Mouse (Mus musculus): Measurements from ENCODE around the gene Tmem126b. TPM values are rescaled to one million over a fixed set of nuclear protein-coding genes. Genes with fewer than 3 reads are reported as not detected.

Gene Tmem126b
- total and polyA plus RNA-seq, 3 experiments: 3.2 to 25.7 (median 19.3) TPM

GRCm38 (mm10) chr7:90426020-90427001 lies 49.5 kb downstream of the Tmem126b start, which contains the start of gene Ccdc89:
Ccdc89 (plus strand) TSS chr7:90426577.
- DNase-seq: peak; percentile 88

Other genes starting within 250 kb of the Tmem126b start
- not detected for gene Ccdc83, start 210.2 kb downstream of the Tmem126b start, total RNA-seq (2021)
- not detected in 2 replicates for gene Ccdc83, start 210.2 kb downstream of the Tmem126b start, polyA plus RNA-seq (2012; rRNA removed)
- gene Sytl2, start 173.7 kb downstream of the Tmem126b start, total RNA-seq (2021): 1 to 10 TPM; 6.2 to 8.8 TPM
- gene Sytl2, start 173.7 kb downstream of the Tmem126b start, polyA plus RNA-seq (2012; rRNA removed): 0.77 and 1.8 TPM in 2 replicates
- gene Ccdc89, start 49.4 kb downstream of the Tmem126b start, total RNA-seq (2021): under 1 TPM; 0.14 to 0.76 TPM
- gene Ccdc89, start 49.4 kb downstream of the Tmem126b start, polyA plus RNA-seq (2012; rRNA removed): 0.06 TPM in 1 of 2 replicates, not detected in the other
- 10 to 100 TPM; 57.5 to 66.2 TPM for gene Crebzf, start 33.3 kb downstream of the Tmem126b start, total RNA-seq (2021)
- gene Crebzf, start 33.3 kb downstream of the Tmem126b start, polyA plus RNA-seq (2012; rRNA removed): 104 and 127 TPM in 2 replicates
- 10 to 100 TPM; 56.6 to 73.4 TPM for gene Tmem126a, start 18.8 kb downstream of the Tmem126b start, total RNA-seq (2021)
- gene Tmem126a, start 18.8 kb downstream of the Tmem126b start, polyA plus RNA-seq (2012; rRNA removed): 5.4 and 7.0 TPM in 2 replicates
- 10 to 100 TPM; 84.3 to 91.7 TPM for gene Dlg2, start 671 bp upstream of the Tmem126b start, total RNA-seq (2021)
- 15.3 and 23.8 TPM in 2 replicates for gene Dlg2, start 671 bp upstream of the Tmem126b start, polyA plus RNA-seq (2012; rRNA removed)